Mouse (Mus musculus): ENCODE results near the gene Pigu. TPM values are rescaled to one million over a fixed set of nuclear protein-coding genes. Genes with fewer than 3 reads are reported as not detected.

Gene Pigu
- polyA plus RNA-seq, 1 experiment, result 45.7 TPM

GRCm38 (mm10) chr2:155248718-155249117 is 108.5 kb downstream of the Pigu start:
- 97% methylated on average over 2 of the region's 2 CpGs for WGBS
- TF ChIP-seq POLR2A (IDR thresholded peaks at IDR 0.05; ENCODE audit: control insufficient read depth, extremely low read depth, insufficient read depth, low read length, poor library complexity) (no peak), CTCF (IDR thresholded peaks at IDR 0.05; ENCODE audit: borderline replicate concordance, control insufficient read depth, extremely low read depth, insufficient read depth, low read length, poor library complexity) (no peak)
- no peak for DNase-seq
- Histone ChIP-seq H3K36me3 (ENCODE audit: control insufficient read depth, insufficient read depth, low read length) (peaks cover 63% of the 10 kb centered on the region), H3K4me3 (ENCODE audit: control insufficient read depth, insufficient read depth, low read length) (no peak overlapping the region), H3K27me3 (ENCODE audit: control insufficient read depth, insufficient read depth, low read length) (no peaks in the 10 kb centered on the region), H3K4me1 (replicated peaks; ENCODE audit: control insufficient read depth, insufficient read depth, low read length) (no peaks in the 10 kb centered on the region), H3K27ac (ENCODE audit: control insufficient read depth, insufficient read depth, low read length) (no peak overlapping the region)

DNA sequence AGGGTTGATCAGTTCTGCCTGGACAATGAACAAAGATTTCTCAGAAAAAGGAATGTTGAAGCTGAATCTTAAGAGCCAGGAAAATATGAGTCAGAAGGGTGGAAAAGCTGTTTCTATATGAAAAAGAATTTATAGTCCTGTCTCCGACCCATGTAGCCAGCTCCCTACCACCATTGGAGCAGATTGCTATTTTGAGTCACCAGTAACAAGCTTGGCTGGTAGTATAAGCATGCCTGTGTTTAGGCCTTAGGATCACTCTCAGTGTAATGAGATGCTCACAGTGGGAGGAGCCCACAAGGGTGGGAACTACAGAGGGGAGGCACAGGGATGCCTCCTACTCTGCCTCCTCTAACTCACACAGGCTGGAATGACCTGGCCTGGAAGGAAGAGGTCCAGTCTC is 109.0 kb downstream of the Pigu start:
- Histone ChIP-seq H3K27me3 (ENCODE audit: control insufficient read depth, insufficient read depth, low read length) (no peaks in the 10 kb centered on the region), H3K4me3 (ENCODE audit: control insufficient read depth, insufficient read depth, low read length) (no peak overlapping the region), H3K36me3 (ENCODE audit: control insufficient read depth, insufficient read depth, low read length) (peaks cover 68% of the 10 kb centered on the region), H3K27ac (ENCODE audit: control insufficient read depth, insufficient read depth, low read length) (no peak overlapping the region), H3K4me1 (replicated peaks; ENCODE audit: control insufficient read depth, insufficient read depth, low read length) (no peaks in the 10 kb centered on the region)
- DNase-seq, result no peak
- WGBS, result 92% methylated on average over 1 of the region's 1 CpGs
- TF ChIP-seq CTCF (IDR thresholded peaks at IDR 0.05; ENCODE audit: borderline replicate concordance, control insufficient read depth, extremely low read depth, insufficient read depth, low read length, poor library complexity), result no peak
- TF ChIP-seq POLR2A (IDR thresholded peaks at IDR 0.05; ENCODE audit: control insufficient read depth, extremely low read depth, insufficient read depth, low read length, poor library complexity), result no peak

- Histone ChIP-seq H3K4me3 (ENCODE audit: control insufficient read depth, insufficient read depth, low read length) (no peak overlapping the region), H3K27ac (ENCODE audit: control insufficient read depth, insufficient read depth, low read length) (no peak overlapping the region), H3K27me3 (ENCODE audit: control insufficient read depth, insufficient read depth, low read length) (no peaks in the 10 kb centered on the region), H3K4me1 (replicated peaks; ENCODE audit: control insufficient read depth, insufficient read depth, low read length) (0 out of 2 replicates have a peak, but pooled peaks cover 1% of the 10 kb centered on the region), H3K36me3 (ENCODE audit: control insufficient read depth, insufficient read depth, low read length) (peaks cover 68% of the 10 kb centered on the region)
- WGBS, result 90% methylated on average over 4 of the region's 4 CpGs
- no peak for TF ChIP-seq CTCF (IDR thresholded peaks at IDR 0.05; ENCODE audit: borderline replicate concordance, control insufficient read depth, extremely low read depth, insufficient read depth, low read length, poor library complexity)
- DNase-seq, result no peak
Measured at GRCm38 (mm10) chr2:155246231-155246630, 111.0 kb downstream of the Pigu start.

DNA sequence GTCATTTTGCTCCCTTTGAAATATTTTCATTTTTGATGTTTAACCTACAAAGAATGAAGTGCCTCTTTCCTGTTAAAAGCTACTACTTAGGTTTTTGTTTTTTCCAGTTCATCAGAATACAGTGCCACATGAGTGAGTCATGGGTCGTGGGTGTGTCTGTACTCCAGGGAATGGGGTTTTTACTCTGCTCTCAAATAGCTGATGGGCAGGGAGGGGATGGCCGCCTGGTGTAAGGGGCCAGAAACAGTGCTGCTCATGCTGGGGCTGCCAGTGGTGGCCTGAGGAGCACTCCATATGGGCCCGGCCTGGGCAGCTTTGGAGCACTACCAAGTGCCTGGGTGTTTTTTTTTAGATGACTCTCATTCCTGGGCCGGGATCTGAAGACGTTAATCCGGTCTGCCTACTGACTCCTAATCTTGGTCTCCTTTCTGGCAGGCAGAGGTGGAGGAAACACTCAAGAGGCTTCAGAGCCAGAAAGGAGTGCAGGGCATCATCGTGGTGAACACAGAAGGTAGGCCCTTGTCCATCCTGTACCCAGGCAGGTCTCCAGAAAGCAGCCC is 114.9 kb downstream of the Pigu start:
- Histone ChIP-seq H3K36me3 (ENCODE audit: control insufficient read depth, insufficient read depth, low read length) (peaks cover 29% of the 10 kb centered on the region), H3K27ac (ENCODE audit: control insufficient read depth, insufficient read depth, low read length) (no peak overlapping the region), H3K4me1 (replicated peaks; ENCODE audit: control insufficient read depth, insufficient read depth, low read length) (peaks cover 11% of the 10 kb centered on the region), H3K4me3 (ENCODE audit: control insufficient read depth, insufficient read depth, low read length) (no peak overlapping the region), H3K27me3 (ENCODE audit: control insufficient read depth, insufficient read depth, low read length) (no peaks in the 10 kb centered on the region)
- WGBS, result 95% methylated on average over 7 of the region's 7 CpGs
- no peak for DNase-seq
- TF ChIP-seq POLR2A (IDR thresholded peaks at IDR 0.05; ENCODE audit: control insufficient read depth, extremely low read depth, insufficient read depth, low read length, poor library complexity) (no peak), CTCF (IDR thresholded peaks at IDR 0.05; ENCODE audit: borderline replicate concordance, control insufficient read depth, extremely low read depth, insufficient read depth, low read length, poor library complexity) (no peak)

DNA sequence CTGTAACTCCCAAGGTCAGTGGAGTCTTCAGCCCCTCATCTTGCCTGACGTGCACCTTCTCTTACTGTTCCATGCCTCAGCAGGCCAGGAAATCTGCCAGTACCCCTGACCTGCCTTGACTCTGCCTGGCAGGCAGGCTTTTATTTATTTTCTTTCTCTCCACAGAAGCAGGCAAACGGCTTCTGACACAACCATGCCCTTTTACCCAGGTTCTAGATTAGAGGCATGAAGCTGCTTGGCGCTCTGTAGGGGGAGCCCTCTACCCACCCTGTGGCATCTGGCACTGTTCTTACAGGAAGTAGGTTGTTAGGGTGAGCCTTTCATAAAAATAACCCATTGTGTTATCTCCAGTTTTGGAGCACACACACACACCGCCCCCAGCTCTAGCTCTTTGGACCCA is 116.3 kb downstream of the Pigu start:
- TF ChIP-seq CTCF (IDR thresholded peaks at IDR 0.05; ENCODE audit: borderline replicate concordance, control insufficient read depth, extremely low read depth, insufficient read depth, low read length, poor library complexity), result no peak
- no peak for TF ChIP-seq POLR2A (IDR thresholded peaks at IDR 0.05; ENCODE audit: control insufficient read depth, extremely low read depth, insufficient read depth, low read length, poor library complexity)
- Histone ChIP-seq H3K4me1 (replicated peaks; ENCODE audit: control insufficient read depth, insufficient read depth, low read length) (peaks cover 13% of the 10 kb centered on the region), H3K27me3 (ENCODE audit: control insufficient read depth, insufficient read depth, low read length) (no peaks in the 10 kb centered on the region), H3K27ac (ENCODE audit: control insufficient read depth, insufficient read depth, low read length) (no peak overlapping the region), H3K4me3 (ENCODE audit: control insufficient read depth, insufficient read depth, low read length) (no peak overlapping the region), H3K36me3 (ENCODE audit: control insufficient read depth, insufficient read depth, low read length) (peaks cover 26% of the 10 kb centered on the region)
- 90% methylated on average over 4 of the region's 4 CpGs for WGBS
- DNase-seq, result peak; percentile 58

GRCm38 (mm10) chr2:155237276-155237675 is 120.0 kb downstream of the Pigu start:
- WGBS, result 2% methylated on average over 4 of the region's 4 CpGs
- no peak overlapping the region for H3K27ac ChIP-seq (ENCODE audit: control insufficient read depth, insufficient read depth, low read length)
- H3K4me3 ChIP-seq (ENCODE audit: control insufficient read depth, insufficient read depth, low read length), result peak overlapping the region; percentile 31
- DNase-seq, result peak; percentile 6
- TF ChIP-seq POLR2A (IDR thresholded peaks at IDR 0.05; ENCODE audit: control insufficient read depth, extremely low read depth, insufficient read depth, low read length, poor library complexity), result no peak
- no peak for TF ChIP-seq CTCF (IDR thresholded peaks at IDR 0.05; ENCODE audit: borderline replicate concordance, control insufficient read depth, extremely low read depth, insufficient read depth, low read length, poor library complexity)
- no peaks in the 10 kb centered on the region for H3K36me3 ChIP-seq (ENCODE audit: control insufficient read depth, insufficient read depth, low read length)
- no peaks in the 10 kb centered on the region for H3K27me3 ChIP-seq (ENCODE audit: control insufficient read depth, insufficient read depth, low read length)
- H3K4me1 ChIP-seq (replicated peaks; ENCODE audit: control insufficient read depth, insufficient read depth, low read length), result peaks cover 13% of the 10 kb centered on the region
